Mouse (Mus musculus): Measurements from ENCODE around the gene Hdac10.

DNA sequence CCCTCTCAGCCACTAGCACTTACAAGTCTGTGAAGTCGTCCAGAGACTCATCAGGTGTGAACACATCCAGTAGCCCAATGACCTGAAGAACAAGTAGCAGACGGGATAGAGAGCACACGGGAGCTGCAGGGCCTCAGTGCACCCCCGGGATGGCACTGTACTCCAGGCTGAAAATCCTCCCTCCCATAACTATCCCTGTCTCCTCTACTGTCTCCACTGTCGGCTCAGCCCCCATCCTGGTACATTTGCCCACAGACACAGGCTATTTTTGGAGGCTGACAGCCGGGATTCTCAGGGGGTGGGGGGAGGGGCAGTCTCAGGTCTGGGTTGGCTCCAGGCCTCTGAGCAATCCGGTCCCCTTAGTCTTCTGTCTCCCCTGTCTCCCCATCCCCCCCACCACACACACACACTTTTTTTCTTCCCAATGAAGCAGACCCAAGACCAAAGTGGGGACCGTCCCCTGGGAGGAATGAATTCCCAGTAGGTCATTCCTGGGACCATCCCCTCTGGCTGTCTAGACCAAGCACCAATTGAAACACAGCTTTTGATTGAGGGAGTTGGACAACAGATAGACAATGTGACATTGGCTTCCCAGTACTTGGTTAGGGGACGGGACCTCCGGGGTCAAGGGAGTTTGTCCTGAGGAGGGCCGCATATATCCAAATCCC is 9.0 kb upstream of the Hdac10 start:
- TF ChIP-seq TAL1 (IDR thresholded peaks at IDR 0.05; ENCODE audit: low read length) (no peak), GATA1 (IDR thresholded peaks at IDR 0.05; ENCODE audit: low read length) (no peak)

Measured in erythroblast, embryonic 14.5 days (primary cell).